Mouse (Mus musculus) granulocyte monocyte progenitor cell, adult 5-6 weeks (primary cell): ENCODE data around the gene Fosl2. TPM values are rescaled to one million over a fixed set of nuclear protein-coding genes. Genes with fewer than 3 reads are reported as not detected.
A peak's percentile ranks its signal among the peaks of the same experiment; 100 is the strongest.

ENCODE experiments used
- ATAC-seq: replicated peaks from 2 replicates; pipeline ENCODE4 v1.8.0; 2016; ENCODE audit warnings: mild to moderate bottlenecking, moderate TSS enrichment, inconsistent platforms; ENCODE audit not compliant: poor library complexity, severe bottlenecking
- total RNA-seq, 2 experiments: library from RNA; stranded (forward) in 1 of 2; stranded (reverse) in 1 of 2; fragments of 200-712, 200-1000 nt in 1 of 2; fragments of >200 nt in 1 of 2; fragmentation: Nextera tagmentation in 1 of 2; gene quantifications; 2 replicates each; pipeline ENCODE4 v1.2.3; 2014 to 2017

The Fosl2 gene
- total RNA-seq, 2 experiments from 2014 or later = 9.1 to 23.4 TPM

GRCm38 (mm10) chr5:32132971-32133501 is 2.6 kb upstream of the Fosl2 start:
- peak; percentile 17 for ATAC-seq

GRCm38 (mm10) chr5:32133549-32134004 is 2.0 kb upstream of the Fosl2 start:
- ATAC-seq = no peak

- ATAC-seq = no peak
Observed at GRCm38 (mm10) chr5:32134051-32134732, 1.4 kb upstream of the Fosl2 start.

GRCm38 (mm10) chr5:32134903-32135335 is 682 bp upstream of the Fosl2 start:
- peak; percentile 16 for ATAC-seq

GRCm38 (mm10) chr5:32136301-32136863 is 781 bp downstream of the Fosl2 start:
- 0 out of 2 replicates have a peak, but pooled peaks have one; percentile 1 for ATAC-seq

- ATAC-seq = no peak
Observed at GRCm38 (mm10) chr5:32137106-32137522, 1.5 kb downstream of the Fosl2 start.

- peak; percentile 22 for ATAC-seq
Observed at GRCm38 (mm10) chr5:32138446-32139195, 3.0 kb downstream of the Fosl2 start.

GRCm38 (mm10) chr5:32139516-32140037 is 4.0 kb downstream of the Fosl2 start:
- ATAC-seq = no peak

- ATAC-seq = no peak
Observed at GRCm38 (mm10) chr5:32141899-32142298, 6.3 kb downstream of the Fosl2 start.

GRCm38 (mm10) chr5:32143433-32143970 is 7.9 kb downstream of the Fosl2 start:
- no peak for ATAC-seq

- no peak for ATAC-seq
Observed at GRCm38 (mm10) chr5:32146281-32146680, 10.7 kb downstream of the Fosl2 start.

GRCm38 (mm10) chr5:32148593-32148992 is 13.0 kb downstream of the Fosl2 start:
- ATAC-seq = no peak

GRCm38 (mm10) chr5:32151244-32151643 is 15.6 kb downstream of the Fosl2 start:
- ATAC-seq = no peak

- ATAC-seq = no peak
Observed at GRCm38 (mm10) chr5:32152725-32153417, 17.3 kb downstream of the Fosl2 start.

- ATAC-seq = no peak
Observed at GRCm38 (mm10) chr5:32153418-32153740, 17.8 kb downstream of the Fosl2 start.

GRCm38 (mm10) chr5:32153791-32154490 is 18.3 kb downstream of the Fosl2 start:
- no peak for ATAC-seq

- ATAC-seq = no peak
Observed at GRCm38 (mm10) chr5:32154931-32155688, 19.5 kb downstream of the Fosl2 start.

- no peak for ATAC-seq
Observed at GRCm38 (mm10) chr5:32155927-32156326, 20.3 kb downstream of the Fosl2 start.
